ENCODE assay signal across 16 mouse cellular contexts in genomic region chr11:32530151-32530550, GRCm38 (mm10). TPM values are rescaled to one million over a fixed set of nuclear protein-coding genes. Genes with fewer than 3 reads are reported as not detected.
DNase-seq lines count a peak whose midpoint lies in the region; ATAC-seq and TF ChIP-seq lines count a peak whose summit lies in the region.
"Had no signal": no experiment of that assay in that cellular context is flagged by ENCODE, and none has a peak within 500 bp of the region (broad histone marks: within the 10 kb centered on the region; RNA-seq: fewer than 3 reads in every experiment).

No protein-coding gene starts in this region.

- TF ChIP-seq CTCF in heart, adult 2 months (IDR thresholded peaks at IDR 0.05) = peak; percentile 67
- TF ChIP-seq CTCF in lung, embryonic 14.5 days (IDR thresholded peaks at IDR 0.05; ENCODE audit: low read depth) = 0 out of 2 replicates have a peak, but pooled peaks have one; percentile 23
- peak; percentile 41 to 97; a peak in 3 of 4 replicates for TF ChIP-seq CTCF in CH12.LX (conservative IDR thresholded peaks at IDR 0.05 in 1 of 2, IDR thresholded peaks at IDR 0.05 in 1 of 2; ENCODE audit: low read depth in 2 of 2, low read length in 2 of 2)

- no peak overlapping the region for H3K4me2 ChIP-seq in lung, embryonic 14.5 days
- H3K4me2 ChIP-seq in CH12.LX (ENCODE audit: insufficient read depth, low read depth, poor library complexity, severe bottlenecking) = no peak overlapping the region
- H3K4me2 ChIP-seq in forebrain, embryonic 13.5 days = no peak overlapping the region
- H3K4me2 ChIP-seq: embryonic facial prominence, embryonic 13.5 days; forebrain, embryonic 12.5 days had no signal

- TF ChIP-seq EP300 in heart, adult 2 months (IDR thresholded peaks at IDR 0.05; ENCODE audit: insufficient read depth, low read depth, low read length) = no peak
- TF ChIP-seq EP300 in CH12.LX (IDR thresholded peaks at IDR 0.05; ENCODE audit: low read length) = no peak

- no peaks in the 10 kb centered on the region for H3K79me2 ChIP-seq in heart, adult 2 months (replicated peaks; ENCODE audit: control insufficient read depth, insufficient read depth, low read length)
- H3K79me2 ChIP-seq in CH12.LX (replicated peaks; ENCODE audit: control insufficient read depth, extremely low read depth, insufficient read depth, poor library complexity, severe bottlenecking) = no peaks in the 10 kb centered on the region

- H3K9ac ChIP-seq in heart, adult 2 months (ENCODE audit: low read depth, low read length) = no peak overlapping the region
- H3K9ac ChIP-seq in lung, embryonic 14.5 days = no peak overlapping the region
- no peak overlapping the region for H3K9ac ChIP-seq in CH12.LX (ENCODE audit: insufficient read depth, low read depth)
- H3K9ac ChIP-seq in forebrain, embryonic 13.5 days = no peak overlapping the region
- H3K9ac ChIP-seq: embryonic facial prominence, embryonic 13.5 days; forebrain, embryonic 12.5 days had no signal

- no peak for TF ChIP-seq POLR2A in heart, adult 2 months (IDR thresholded peaks at IDR 0.05; ENCODE audit: insufficient read depth, low read depth, low read length)
- TF ChIP-seq POLR2A in CH12.LX (IDR thresholded peaks at IDR 0.05; ENCODE audit: low read depth, low read length) = no peak

- peak; percentile 90 for TF ChIP-seq RAD21 in CH12.LX (IDR thresholded peaks at IDR 0.05; ENCODE audit: low read depth, low read length)

- no peak for ATAC-seq in lung, embryonic 14.5 days (ENCODE audit: insufficient read depth)
- ATAC-seq in megakaryocyte progenitor cell, adult 5-6 weeks (replicated peaks; ENCODE audit: poor library complexity) = 0 out of 2 replicates have a peak, but pooled peaks have one; percentile 27
- no peak for ATAC-seq in forebrain, embryonic 13.5 days

- dilution Hi-C loops in CH12.LX (cut with MboI; ENCODE audit: extremely low pct_ligation_motif_present, extremely low pct_unique_long_range_greater_than_20kb, low sequenced_read_pairs) = no loop called here

- no peaks in the 10 kb centered on the region for H3K36me3 ChIP-seq in heart, adult 2 months (ENCODE audit: control insufficient read depth, insufficient read depth, low read length)
- 0 out of 2 replicates have a peak, but pooled peaks cover 4% of the 10 kb centered on the region for H3K36me3 ChIP-seq in lung, embryonic 14.5 days (ENCODE audit: insufficient read depth)
- H3K36me3 ChIP-seq in CH12.LX (replicated peaks in 1 of 2; ENCODE audit: control insufficient read depth in 1 of 2, insufficient read depth in 1 of 2, low read length in 1 of 2) = no peaks in the 10 kb centered on the region
- H3K36me3 ChIP-seq in forebrain, embryonic 13.5 days (ENCODE audit: poor library complexity, severe bottlenecking) = peaks cover 11% of the 10 kb centered on the region; the same call in 1 of the 2 replicates
- peaks cover 22% of the 10 kb centered on the region for H3K36me3 ChIP-seq in hindbrain, embryonic 10.5 days

- H3K4me1 ChIP-seq in heart, adult 2 months (ENCODE audit: control insufficient read depth, insufficient read depth, low read length) = peaks cover 3% of the 10 kb centered on the region; the same call in 1 of the 2 replicates
- peaks cover 4% of the 10 kb centered on the region for H3K4me1 ChIP-seq in lung, embryonic 14.5 days (ENCODE audit: insufficient read depth)
- H3K4me1 ChIP-seq in CH12.LX (ENCODE audit: control insufficient read depth in 1 of 2, insufficient read depth in 2 of 2) = peaks cover 5 to 27% of the 10 kb centered on the region in 2 experiments; a peak in 3 of 4 replicates
- H3K4me1 ChIP-seq in forebrain, embryonic 13.5 days = peaks cover 17% of the 10 kb centered on the region
- H3K4me1 ChIP-seq in hindbrain, embryonic 10.5 days (replicated peaks) = peaks cover 34% of the 10 kb centered on the region

- in situ Hi-C loops in CH12.LX (cut with MboI; ENCODE audit: low pct_ligation_motif_present, low pct_unique_long_range_greater_than_20kb, low sequenced_read_pairs) = loop anchor here (10.0 kb wide), 1 partner anchor 175 kb away; no protein-coding TSS in a partner anchor

- peak in 1 of 2 experiments; percentile 21 for DNase-seq in heart, adult 2 months
- DNase-seq in heart, postnatal 25 days (ENCODE audit: low spot score) = no peak
- DNase-seq in lung, embryonic 14.5 days = no peak
- no peak for DNase-seq in lung, postnatal 25 days (ENCODE audit: low spot score)
- DNase-seq in CH12.LX (ENCODE audit: extremely low read depth) = peak; percentile 51
- DNase-seq in hindbrain, embryonic 10.5 days (ENCODE audit: low spot score) = no peak
- DNase-seq: cerebellum, postnatal 36 days; gastrocnemius, postnatal 25 days; liver; spleen, adult 18-20 months had no signal

- WGBS in heart, adult 2 months = 82% methylated on average over 1 of the region's 1 CpGs
- 86% methylated on average over 1 of the region's 1 CpGs for WGBS in lung, embryonic 14.5 days
- WGBS in forebrain, embryonic 13.5 days = 57% methylated on average over 1 of the region's 1 CpGs
- 91% methylated on average over 1 of the region's 1 CpGs for WGBS in hindbrain, embryonic 10.5 days

- H3K9me3 ChIP-seq in lung, embryonic 14.5 days (ENCODE audit: low read depth, low read length) = no peaks in the 10 kb centered on the region
- no peaks in the 10 kb centered on the region for H3K9me3 ChIP-seq in CH12.LX (replicated peaks; ENCODE audit: low read length)
- no peaks in the 10 kb centered on the region for H3K9me3 ChIP-seq in forebrain, embryonic 13.5 days (replicated peaks)
- H3K9me3 ChIP-seq in hindbrain, embryonic 10.5 days = no peaks in the 10 kb centered on the region
- H3K9me3 ChIP-seq: embryonic facial prominence, embryonic 13.5 days; forebrain, embryonic 12.5 days had no signal

- H3K4me3 ChIP-seq in heart, adult 2 months = no peak overlapping the region
- no peak overlapping the region for H3K4me3 ChIP-seq in lung, embryonic 14.5 days (ENCODE audit: low read depth, low read length)
- no peak overlapping the region for H3K4me3 ChIP-seq in CH12.LX (replicated peaks in 1 of 3; ENCODE audit: low read depth in 2 of 3, low read length in 2 of 3, poor library complexity in 1 of 3)
- H3K4me3 ChIP-seq in forebrain, embryonic 13.5 days = no peak overlapping the region
- no peak overlapping the region for H3K4me3 ChIP-seq in hindbrain, embryonic 10.5 days
- H3K4me3 ChIP-seq: embryonic facial prominence, embryonic 13.5 days; forebrain, embryonic 12.5 days had no signal

- intact Hi-C loops in heart, adult 2 months (cut with DNase I) = loop anchor here (1.0 to 5.0 kb wide), 2 partner anchors 58 to 177 kb away; no protein-coding TSS in a partner anchor
- intact Hi-C loops in heart, postnatal 25 days (cut with DNase I) = loop anchor here (1.0 to 5.0 kb wide), 3 partner anchors 37 to 73 kb away; partner anchors contain the start of gene Ubtd2

- H3K27me3 ChIP-seq in heart, adult 2 months (ENCODE audit: control insufficient read depth, insufficient read depth, low read length) = no peaks in the 10 kb centered on the region
- no peaks in the 10 kb centered on the region for H3K27me3 ChIP-seq in lung, embryonic 14.5 days (ENCODE audit: insufficient read depth, low read length)
- H3K27me3 ChIP-seq in CH12.LX (replicated peaks) = no peaks in the 10 kb centered on the region
- H3K27me3 ChIP-seq in forebrain, embryonic 13.5 days = peaks cover 36% of the 10 kb centered on the region
- peaks cover 45% of the 10 kb centered on the region for H3K27me3 ChIP-seq in hindbrain, embryonic 10.5 days (ENCODE audit: insufficient read depth, poor library complexity, severe bottlenecking)

- no peak overlapping the region for H3K27ac ChIP-seq in heart, adult 2 months
- no peak overlapping the region for H3K27ac ChIP-seq in lung, embryonic 14.5 days (ENCODE audit: low read depth)
- no peak overlapping the region for H3K27ac ChIP-seq in CH12.LX (ENCODE audit: insufficient read depth, low read depth)
- H3K27ac ChIP-seq in forebrain, embryonic 13.5 days = no peak overlapping the region
- no peak overlapping the region for H3K27ac ChIP-seq in hindbrain, embryonic 10.5 days
- H3K27ac ChIP-seq: embryonic facial prominence, embryonic 13.5 days; forebrain, embryonic 12.5 days had no signal

TF ChIP-seq in CH12.LX, 34 proteins besides CTCF, POLR2A, EP300 and RAD21 (continues in another document):
- TF ChIP-seq BHLHE40 (IDR thresholded peaks at IDR 0.05; ENCODE audit: low read depth, low read length) (no peak), ZKSCAN1 (IDR thresholded peaks at IDR 0.05; ENCODE audit: borderline replicate concordance, low read depth, low read length) (no peak), MEF2A (IDR thresholded peaks at IDR 0.05; ENCODE audit: borderline replicate concordance, low read depth, low read length) (0 out of 2 replicates have a peak, but pooled peaks have one; percentile 19), JUND (conservative IDR thresholded peaks at IDR 0.05; ENCODE audit: low read depth, low read length) (no peak), ZC3H11A (IDR thresholded peaks at IDR 0.05; ENCODE audit: low read depth, low read length) (peak; percentile 84), TCF12 (IDR thresholded peaks at IDR 0.05; ENCODE audit: low read depth, low read length) (no peak)

RNA-seq across cellular contexts. Expression of gene Efcab9, which starts 1.7 kb away (rescaled TPM):
- not detected for total RNA-seq in heart, adult 2 months (2021)
- not detected in 2 replicates for polyA plus RNA-seq in heart, adult 2 months (2012; rRNA removed)
- under 1 TPM in 1 of 2 experiments, not detected in 1; 0.61 TPM for total RNA-seq in heart, postnatal 25 days (2021)
- 0.37 TPM in 1 of 2 replicates, not detected in the other for polyA plus RNA-seq in lung, embryonic 14.5 days (2014; fragmentation: Nextera tagmentation; extraction: Ambion mirVana)
- total RNA-seq in CH12.LX (2012; rRNA removed) (0.25 TPM in 1 of 2 replicates, not detected in the other), CH12.LX (2014; rRNA removed) (not detected in 2 replicates)
- polyA plus RNA-seq in CH12.LX (2012; ENCODE audit: insufficient read length, low read depth) = 1.1 and 1.5 TPM in 2 replicates
- total RNA-seq in megakaryocyte progenitor cell, adult 5-6 weeks (2015) = 1.7 TPM in 1 of 2 replicates, not detected in the other
- total RNA-seq in megakaryocyte progenitor cell, adult 5-6 weeks (2017) = 0.50 and 1.2 TPM in 2 replicates
- 0.27 and 0.33 TPM in 2 replicates for polyA plus RNA-seq in forebrain, embryonic 13.5 days (2015; fragmentation: Nextera tagmentation; extraction: Ambion mirVana)
- 0.45 TPM in 1 of 2 replicates, not detected in the other for polyA plus RNA-seq in hindbrain, embryonic 10.5 days (2016; fragmentation: Nextera tagmentation; extraction: Ambion mirVana)
- total RNA-seq: megakaryocyte-erythroid progenitor cell, adult 5-6 weeks had no signal
- polyA plus RNA-seq: embryonic facial prominence, embryonic 13.5 days; large intestine, adult 2 months had no signal

RNA-seq across cellular contexts. Expression of gene Stk10, which starts 3.0 kb away (rescaled TPM):
- 10 to 100 TPM in 1 of 2 experiments, 1 to 10 TPM in 1; 9.2 to 10.1 TPM for total RNA-seq in heart, adult 2 months (2021)
- polyA plus RNA-seq in heart, adult 2 months (2012; rRNA removed) = 8.4 and 9.8 TPM in 2 replicates
- 10 to 100 TPM in 1 of 2 experiments, 1 to 10 TPM in 1; 9.8 to 11.0 TPM for total RNA-seq in heart, postnatal 25 days (2021)
- 1.9 and 2.0 TPM in 2 replicates for polyA plus RNA-seq in lung, embryonic 14.5 days (2014; fragmentation: Nextera tagmentation; extraction: Ambion mirVana)
- 18.6 and 23.2 TPM in 2 replicates for total RNA-seq in CH12.LX (2012; rRNA removed)
- total RNA-seq in CH12.LX (2014; rRNA removed) = 19.2 and 20.0 TPM in 2 replicates
- polyA plus RNA-seq in CH12.LX (2012; ENCODE audit: insufficient read length, low read depth) = 37.4 and 40.3 TPM in 2 replicates
- total RNA-seq in megakaryocyte progenitor cell, adult 5-6 weeks (2015) = 12.8 and 15.8 TPM in 2 replicates
- total RNA-seq in megakaryocyte progenitor cell, adult 5-6 weeks (2017) = 15.7 and 16.8 TPM in 2 replicates
- 1.3 TPM in 2 replicates for polyA plus RNA-seq in forebrain, embryonic 13.5 days (2015; fragmentation: Nextera tagmentation; extraction: Ambion mirVana)
- 3.0 TPM in 2 replicates for polyA plus RNA-seq in hindbrain, embryonic 10.5 days (2016; fragmentation: Nextera tagmentation; extraction: Ambion mirVana)
